Mouse (Mus musculus) stomach, postnatal 0 days (tissue): ENCODE results near the gene Gm8439.

Source experiments
- CTCF ChIP-seq: IDR thresholded peaks from 2 replicates; pipeline ENCODE4 v1.5.1; 2016; ENCODE audit warnings: antibody characterized with exemption, low read depth, mild to moderate bottlenecking, moderate library complexity
- EP300 ChIP-seq: optimal IDR thresholded peaks from 2 replicates; pipeline ENCODE3; 2016; ENCODE audit warnings: antibody characterized with exemption

GRCm38 (mm10) chr4:120616199-120617025, 27.9 kb downstream of the Gm8439 start:
- no peak for TF ChIP-seq CTCF
- TF ChIP-seq EP300 = no peak
